Mouse (Mus musculus) adrenal gland (tissue): ENCODE data around the gene Fbxl17.

Experiments
- microRNA-seq, 2 experiments: library from miRNA; unstranded; fragments of <30 nt; microRNA quantifications; one replicate each; pipeline ENCODE4; 2019

The Fbxl17 gene

Small RNAs within 50 kb of the gene (microRNA-seq; reads per million reads assigned to microRNA genes)
- gene Gm24813: 0 reads per million in 2 experiments
